Comparison of ENCODE assay signal across 8 mouse cellular contexts in genomic region chr10:23349392-23350010, GRCm38 (mm10). TPM values are rescaled to one million over a fixed set of nuclear protein-coding genes. Genes with fewer than 3 reads are reported as not detected.
DNase-seq lines count a peak whose midpoint lies in the region; ATAC-seq lines count a peak whose summit lies in the region.

No protein-coding gene starts in this region.

- ATAC-seq in cerebellum, adult (ENCODE audit: insufficient number of reproducible peaks, low FRiP score, low TSS enrichment): peak; percentile 21; the same call in 1 of the 2 replicates
- ATAC-seq in neural tube, embryonic 12.5 days (ENCODE audit: low FRiP score, low read depth): peak; percentile 62

- H3K4me3 ChIP-seq in neural tube, embryonic 12.5 days: peak overlapping the region; percentile 61

- H3K4me1 ChIP-seq in neural tube, embryonic 12.5 days: peaks cover 16% of the 10 kb centered on the region

- under 1% methylated on average over 32 of the region's 33 CpGs for WGBS in neural tube, embryonic 12.5 days

- no peak overlapping the region for H3K27ac ChIP-seq in neural tube, embryonic 12.5 days

- H3K36me3 ChIP-seq in neural tube, embryonic 12.5 days: no peaks in the 10 kb centered on the region

- H3K27me3 ChIP-seq in neural tube, embryonic 12.5 days (replicated peaks): peaks cover 9% of the 10 kb centered on the region

- H3K4me2 ChIP-seq in neural tube, embryonic 12.5 days (replicated peaks): peak overlapping the region; percentile 87

- peak overlapping the region; percentile 70 for H3K9ac ChIP-seq in neural tube, embryonic 12.5 days

- DNase-seq in cerebellum, postnatal 36 days: no peak
- DNase-seq in ovary, postnatal 10 days (ENCODE audit: low spot score): peak; percentile 6
- DNase-seq in ovary, adult 18-20 months (ENCODE audit: low spot score): no peak
- peak; percentile 27 for DNase-seq in gastrocnemius, postnatal 10 days
- peak; percentile 21 to 39 for DNase-seq in layer of hippocampus, postnatal 10 days (ENCODE audit: low spot score in 2 of 2)
- DNase-seq in natural killer cell, adult 2 months (ENCODE audit: low spot score in 2 of 2): no peak

- H3K9me3 ChIP-seq in neural tube, embryonic 12.5 days: no peaks in the 10 kb centered on the region

RNA-seq across cellular contexts. Expression of gene Eya4, which starts 1.1 kb away (rescaled TPM):
- total RNA-seq in gastrocnemius, postnatal 10 days (2021): 10 to 100 TPM; 50.2 to 55.4 TPM
- 1 to 10 TPM; 4.9 to 5.1 TPM for total RNA-seq in layer of hippocampus, postnatal 10 days (2021)
- 3.1 and 3.2 TPM in 2 replicates for polyA plus RNA-seq in neural tube, embryonic 12.5 days (2016; fragmentation: Nextera tagmentation; extraction: Ambion mirVana)

Comparison
In these comparisons a context has a peak if more than half of its experiments do, and no peak if none do; other contexts are left out.
1. DNase-seq: peak in ovary, postnatal 10 days (single experiment), gastrocnemius, postnatal 10 days (single experiment) and layer of hippocampus, postnatal 10 days (2 of 2); none in cerebellum, postnatal 36 days (0 of 2), ovary, adult 18-20 months (single experiment) and natural killer cell, adult 2 months (0 of 2).
2. RNA of gene Eya4, which starts 1.1 kb away (total RNA-seq): 50.2 to 55.4 TPM in gastrocnemius, postnatal 10 days; 4.9 to 5.1 TPM in layer of hippocampus, postnatal 10 days; every median in the first group is over 4 times any median in the second.